Mouse (Mus musculus) spleen, adult 18-20 months (tissue): ENCODE measurements around the gene Slc25a29.
"Not testable (repeated sequence)": the region's sequence is repeated elsewhere in the genome, so short reads cannot be mapped to it uniquely, and the experiment has no call there.

ENCODE experiments used
- DNase-seq, 2 experiments: peaks; one replicate each; pipeline ENCODE4 v3.0.0; 2022; ENCODE audit warnings: mixed read lengths in 2 of 2

Slc25a29 gene

DNA sequence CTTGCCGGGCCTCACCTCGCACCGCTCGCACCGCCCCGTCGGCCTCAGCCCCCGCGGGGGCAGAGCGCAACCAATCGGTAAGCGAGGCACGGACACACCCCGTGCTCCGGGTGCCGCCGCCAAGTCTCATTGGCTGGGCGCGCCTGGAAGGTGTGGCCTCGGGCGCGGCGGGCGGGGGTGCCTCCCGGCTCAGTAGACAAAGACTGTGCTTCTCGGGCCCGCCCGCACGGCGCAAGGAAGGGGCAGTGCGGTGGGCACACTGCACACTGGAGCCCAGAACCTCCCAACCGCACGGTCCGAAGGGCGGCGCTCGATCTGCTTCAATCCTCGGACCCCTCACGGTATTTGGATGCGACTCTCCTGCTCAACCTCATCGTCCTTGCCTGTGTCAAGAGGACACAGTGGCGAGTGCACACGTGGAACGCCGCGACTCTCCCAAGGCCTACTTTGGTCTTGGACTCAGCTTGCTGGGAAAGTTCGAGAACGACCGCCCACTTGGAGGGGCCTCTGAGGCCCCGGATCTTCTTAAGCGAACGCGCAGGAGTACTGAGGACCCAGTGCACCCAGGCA, at the start of gene Slc25a29, which contains the start of gene Slc25a47:
Gene Slc25a29, minus strand, starts transcription at position 44 of the 570 bp plus-strand sequence.
Gene Slc25a47, plus strand, starts transcription at position 207 of the 570 bp plus-strand sequence.
- DNase-seq = peak; percentile 88 to 92

DNA sequence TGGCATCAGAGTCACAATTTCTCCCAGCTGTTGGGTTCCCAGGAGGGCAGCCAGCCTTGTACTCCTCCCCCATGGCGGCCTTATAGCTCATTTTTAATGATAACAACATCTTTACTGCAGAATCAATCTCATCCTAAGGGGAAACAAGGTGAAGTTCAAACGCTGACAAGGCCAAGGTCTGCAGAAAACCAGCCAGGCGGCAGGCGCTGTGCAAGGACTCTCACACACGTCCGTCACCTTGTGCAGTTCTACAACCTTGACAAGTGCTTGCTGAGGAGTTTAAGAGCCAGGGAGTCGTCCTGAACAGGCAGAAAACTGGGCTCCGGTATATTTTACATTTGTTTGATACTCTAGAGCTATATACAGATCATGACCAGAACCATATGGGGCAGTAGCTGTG, 47.1 kb upstream of the Slc25a29 start:
- no peak for DNase-seq

DNA sequence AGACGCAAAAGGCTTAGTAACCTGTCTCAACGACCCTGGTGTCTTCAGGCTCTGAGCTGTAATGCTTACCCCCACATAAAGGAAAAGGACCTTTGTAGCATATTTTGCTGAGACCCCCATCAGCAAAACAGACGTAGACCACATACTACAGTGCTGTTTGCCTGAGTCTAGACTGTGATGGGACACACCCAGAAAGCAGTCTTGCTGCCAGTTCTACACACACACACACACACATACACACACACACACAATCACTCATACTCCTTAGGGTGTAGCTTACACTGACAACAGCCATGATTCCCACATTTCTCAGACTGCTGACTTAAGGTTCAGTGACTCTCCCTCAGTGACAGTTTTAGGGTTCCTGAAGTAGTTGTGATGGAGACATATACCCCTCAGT, 45.5 kb upstream of the Slc25a29 start:
- no peak for DNase-seq

DNA sequence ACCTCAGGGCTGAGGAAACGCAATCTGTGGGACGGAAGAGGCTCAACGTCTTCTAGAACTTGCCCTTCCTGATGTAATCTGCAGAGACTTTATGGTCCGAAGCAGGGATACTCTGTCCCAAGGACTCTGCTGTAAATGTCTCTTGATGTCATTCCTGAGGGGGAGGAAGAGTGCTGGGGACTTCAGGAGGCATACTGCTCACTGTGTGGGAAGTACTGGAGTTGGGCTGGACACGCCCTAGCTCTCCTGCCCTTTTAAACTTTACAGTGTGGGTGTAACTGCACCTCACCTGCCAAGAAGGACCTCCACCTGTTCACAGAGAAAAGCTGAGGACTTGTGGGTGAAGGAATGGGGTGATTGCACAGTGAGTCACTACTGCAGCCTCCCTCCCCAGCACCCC, 44.9 kb upstream of the Slc25a29 start:
- no peak for DNase-seq

DNA sequence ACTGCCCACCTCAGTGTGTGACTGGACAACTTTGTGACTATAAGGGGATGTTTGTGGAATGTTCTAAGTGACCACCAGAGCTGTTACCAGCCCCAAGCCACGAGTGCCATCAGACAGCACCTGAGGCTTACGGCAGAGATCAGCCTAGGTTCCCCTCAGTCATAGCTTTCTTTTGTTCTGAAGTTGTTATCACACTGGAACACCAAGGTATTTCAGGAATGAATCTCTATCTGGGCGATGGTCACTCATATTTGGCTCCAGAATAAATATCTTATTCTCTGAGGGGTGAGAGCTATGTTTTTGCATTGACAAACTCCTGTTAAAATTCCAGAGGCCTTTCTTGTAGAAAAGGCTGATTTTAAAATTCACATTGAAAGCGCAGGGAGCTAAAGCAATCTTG, 43.5 kb upstream of the Slc25a29 start:
- no peak for DNase-seq

DNA sequence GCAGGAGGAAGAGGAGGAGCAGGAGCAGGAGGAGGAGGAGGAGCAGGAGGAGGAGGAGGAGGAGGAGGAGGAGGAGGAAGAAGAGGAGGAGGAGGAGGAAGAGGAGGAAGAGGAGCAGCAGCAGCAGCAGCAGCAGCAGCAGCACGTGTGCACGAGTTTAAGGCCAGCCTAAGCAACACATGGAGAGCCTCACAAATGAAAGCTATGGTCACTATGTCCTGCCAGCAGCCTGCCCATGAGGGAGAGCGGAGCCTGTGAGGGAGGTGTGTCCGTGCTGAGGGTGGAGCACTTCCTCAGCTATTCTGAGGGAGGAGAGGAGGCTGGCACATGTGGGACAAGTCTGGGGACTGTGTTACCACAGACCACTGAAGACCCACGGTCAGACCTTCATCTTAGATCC, 37.4 kb upstream of the Slc25a29 start:
- DNase-seq = no peak

DNA sequence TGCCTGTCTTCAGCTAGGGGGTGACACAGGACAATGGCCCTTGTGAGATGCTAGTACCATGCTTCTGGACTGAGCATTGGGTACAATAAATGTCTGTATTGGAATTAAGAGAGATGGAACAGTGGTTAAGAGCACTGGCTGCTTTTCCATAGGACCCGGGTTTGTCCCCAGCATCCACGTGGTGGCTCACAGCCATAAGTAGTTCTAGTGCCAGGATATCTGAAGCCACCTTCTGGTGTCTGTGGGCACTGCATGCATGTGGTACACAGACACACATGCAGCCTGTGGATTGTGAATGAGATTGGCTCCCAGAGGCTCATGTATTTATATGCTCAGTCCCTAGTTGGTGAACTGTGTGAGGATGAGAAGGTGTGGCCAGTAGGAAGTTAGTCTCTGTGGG, 33.9 kb upstream of the Slc25a29 start:
- DNase-seq = no peak

DNA sequence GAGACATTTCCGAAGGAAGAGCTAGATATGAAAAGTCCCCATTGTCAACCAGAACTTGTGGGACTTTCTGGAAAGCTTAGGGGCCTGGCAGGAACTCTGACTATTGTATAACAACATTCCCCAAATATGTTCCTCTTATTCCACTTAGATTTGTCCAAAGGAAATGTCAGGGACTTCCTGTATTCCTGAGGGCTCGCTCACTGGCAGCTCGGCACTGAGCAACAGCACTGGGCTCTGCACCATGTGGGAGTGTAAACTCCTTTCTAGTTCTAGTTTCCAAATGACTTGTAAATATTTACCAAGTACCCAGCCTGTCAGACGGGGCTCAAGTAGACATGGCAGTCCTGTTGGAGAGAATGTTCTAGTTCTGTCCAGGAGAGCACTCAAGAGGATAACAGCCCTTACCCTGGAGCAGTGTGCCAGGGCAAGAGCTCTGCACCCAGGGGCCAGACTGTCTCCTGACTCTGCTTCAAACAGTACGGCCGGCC, 29.4 kb upstream of the Slc25a29 start:
- DNase-seq = no peak

DNA sequence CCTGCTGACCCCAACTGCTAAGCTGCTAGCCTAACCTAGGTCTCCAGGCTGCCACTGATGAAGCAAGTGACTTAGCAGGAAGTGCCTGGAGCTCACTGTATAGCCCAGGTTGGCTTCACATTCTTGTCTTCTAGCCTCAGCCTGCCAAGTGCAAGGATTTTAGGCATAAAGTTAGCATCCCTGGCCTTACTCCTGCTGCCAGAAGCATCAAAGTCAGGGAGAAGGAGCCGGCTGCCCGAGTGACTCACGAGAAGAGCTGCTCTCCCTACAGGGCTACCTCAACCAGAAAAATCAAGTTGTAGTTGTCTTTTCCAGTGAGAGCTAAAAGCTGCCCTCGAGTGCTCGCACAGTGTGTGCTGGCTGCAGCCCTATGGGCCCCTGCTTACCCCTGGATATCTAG, 22.8 kb upstream of the Slc25a29 start:
- no peak for DNase-seq

DNA sequence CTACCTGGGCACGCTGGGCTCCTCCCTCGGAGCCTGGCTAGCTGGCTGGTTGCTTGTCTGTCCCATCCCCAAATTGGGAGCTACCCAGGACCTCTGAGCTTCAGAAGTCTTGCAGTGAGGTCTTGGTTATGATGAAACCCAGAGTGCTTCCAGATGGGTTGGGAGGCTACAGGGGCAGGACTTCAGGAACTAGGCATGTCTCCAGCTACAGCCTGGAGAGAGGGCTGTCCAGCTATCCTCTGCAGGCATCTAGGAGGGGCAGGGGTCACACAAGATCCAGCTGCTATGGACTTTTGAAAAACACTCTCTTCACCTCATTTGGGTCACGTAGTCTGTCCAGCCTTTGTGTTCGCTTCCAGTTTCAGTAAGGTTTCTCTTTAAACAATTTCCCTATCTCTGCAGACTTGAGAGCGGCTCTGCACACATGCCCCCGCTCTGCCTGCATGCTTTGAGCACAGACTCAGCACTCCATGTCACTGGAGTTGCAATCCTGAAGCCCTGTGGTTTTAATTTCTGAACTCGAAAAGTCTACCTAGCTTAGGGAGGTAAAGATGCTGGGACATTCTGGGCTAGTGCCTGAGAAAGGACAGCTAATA, 22.0 kb upstream of the Slc25a29 start:
- no peak for DNase-seq

DNA sequence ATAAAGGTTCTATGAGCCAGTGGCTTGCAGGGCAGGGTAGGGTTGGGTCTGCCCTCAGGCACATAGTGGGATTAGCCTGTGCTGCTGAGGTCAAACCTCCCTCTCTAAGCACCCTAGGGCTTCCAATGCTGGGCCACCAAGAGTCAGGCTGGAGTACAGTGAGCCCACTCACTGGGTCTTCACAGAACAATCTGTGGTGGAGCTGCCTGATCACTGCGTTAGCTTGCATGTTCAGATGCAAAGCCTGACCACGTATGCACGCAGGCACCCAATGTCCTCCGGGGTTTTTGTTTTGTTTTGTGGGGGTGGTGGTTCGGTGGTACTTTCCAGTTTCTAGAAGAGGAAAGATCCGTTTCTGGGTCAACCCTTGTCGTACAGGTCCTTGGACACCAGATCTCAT, 21.4 kb upstream of the Slc25a29 start:
- DNase-seq = no peak

DNA sequence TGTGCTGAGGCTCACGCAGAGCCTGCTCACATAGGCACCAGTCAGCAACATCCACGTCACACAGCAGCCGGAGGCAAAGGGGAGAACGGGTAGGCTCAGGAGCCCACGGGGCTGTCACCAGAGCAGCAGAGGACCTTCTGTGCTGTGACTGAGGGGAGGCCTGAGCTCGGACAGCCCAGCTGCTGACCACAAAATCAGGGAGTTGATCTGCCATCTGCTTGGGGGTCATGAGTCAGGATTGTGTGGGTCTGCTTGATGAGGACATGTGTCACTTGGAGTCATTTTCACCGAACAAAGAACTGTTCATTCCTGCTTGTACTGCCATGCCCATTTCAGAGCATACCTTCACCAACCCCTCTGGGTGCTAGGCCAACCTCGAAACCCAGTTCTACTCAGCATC, 20.5 kb upstream of the Slc25a29 start:
- no peak for DNase-seq

DNA sequence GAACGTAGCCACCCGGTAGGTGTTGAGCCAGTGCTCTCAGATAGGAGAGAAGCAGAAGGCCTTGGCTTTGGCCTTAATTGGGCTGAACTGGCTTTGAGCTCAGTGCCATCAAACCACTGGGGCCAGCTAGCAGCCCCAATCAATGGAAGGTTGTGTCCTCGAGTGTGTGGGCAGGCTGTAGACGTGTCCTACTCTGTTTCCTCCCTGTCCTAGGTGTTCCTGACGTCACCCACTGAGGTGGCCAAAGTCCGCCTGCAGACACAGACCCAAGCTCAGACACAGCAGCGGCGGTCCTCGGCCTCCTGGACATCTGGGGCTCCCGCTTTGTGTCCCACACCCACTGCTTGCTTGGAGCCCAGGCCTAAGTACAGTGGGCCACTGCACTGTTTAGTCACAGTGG, 19.4 kb upstream of the Slc25a29 start:
- DNase-seq = no peak

DNA sequence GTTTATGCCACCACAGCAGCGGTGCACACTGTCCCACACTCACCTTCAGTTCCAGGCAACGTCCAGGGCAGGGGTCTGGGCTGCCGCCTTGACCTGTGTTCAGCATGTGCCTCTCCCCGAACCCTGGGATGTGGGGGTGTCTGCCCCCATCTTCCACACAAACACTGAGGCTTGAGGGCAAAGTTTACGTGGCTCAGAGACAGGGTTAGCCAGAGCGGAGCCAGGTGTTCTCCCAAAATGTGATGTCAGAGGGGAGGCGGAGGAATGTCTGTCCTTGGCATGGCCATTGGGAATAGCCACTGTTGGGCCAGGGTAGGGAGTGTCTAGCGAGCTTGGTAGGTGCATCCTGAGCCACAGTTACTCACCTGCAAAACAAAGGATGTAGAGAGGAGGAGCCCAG, 17.1 kb upstream of the Slc25a29 start:
- no peak for DNase-seq

DNA sequence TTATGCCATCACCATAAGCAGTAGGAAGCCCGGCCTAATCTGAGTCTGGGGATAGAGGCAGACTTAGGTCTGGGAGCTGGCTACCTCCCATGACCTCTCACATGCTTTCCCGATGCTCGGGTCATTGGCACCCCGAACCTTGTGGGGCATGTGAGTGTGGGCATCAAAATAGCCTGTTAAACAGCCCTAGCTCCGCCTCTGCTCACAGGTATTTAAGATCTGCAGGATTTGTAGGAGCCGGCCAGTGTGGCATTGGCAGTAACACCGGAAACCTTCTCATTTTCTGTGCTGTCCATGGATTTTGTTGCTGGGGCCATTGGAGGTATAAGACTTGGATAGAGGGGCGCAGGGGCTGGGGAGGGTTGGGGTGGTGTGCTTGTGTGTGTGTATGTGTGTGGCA, 15.2 kb upstream of the Slc25a29 start:
- DNase-seq = no peak

DNA sequence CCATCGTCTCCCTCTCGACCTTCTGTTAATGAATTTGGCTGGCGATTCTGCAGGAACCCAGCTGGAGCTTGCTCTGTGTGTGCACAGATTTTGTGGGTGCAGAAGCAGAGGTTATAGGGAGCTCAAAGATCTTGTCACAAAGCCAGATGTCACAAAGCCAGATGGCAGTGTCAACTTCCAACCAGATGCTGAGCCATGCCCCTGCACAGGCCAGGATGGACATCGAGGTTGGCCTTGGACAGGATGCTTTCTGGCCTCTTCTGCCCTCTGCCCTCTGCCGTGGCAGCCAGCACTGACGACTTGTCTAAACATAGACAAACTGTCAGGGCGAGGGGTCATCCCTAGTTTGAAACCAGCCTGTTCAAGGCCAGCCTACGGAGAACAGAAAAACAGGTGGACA, 14.4 kb upstream of the Slc25a29 start:
- DNase-seq = no peak

DNA sequence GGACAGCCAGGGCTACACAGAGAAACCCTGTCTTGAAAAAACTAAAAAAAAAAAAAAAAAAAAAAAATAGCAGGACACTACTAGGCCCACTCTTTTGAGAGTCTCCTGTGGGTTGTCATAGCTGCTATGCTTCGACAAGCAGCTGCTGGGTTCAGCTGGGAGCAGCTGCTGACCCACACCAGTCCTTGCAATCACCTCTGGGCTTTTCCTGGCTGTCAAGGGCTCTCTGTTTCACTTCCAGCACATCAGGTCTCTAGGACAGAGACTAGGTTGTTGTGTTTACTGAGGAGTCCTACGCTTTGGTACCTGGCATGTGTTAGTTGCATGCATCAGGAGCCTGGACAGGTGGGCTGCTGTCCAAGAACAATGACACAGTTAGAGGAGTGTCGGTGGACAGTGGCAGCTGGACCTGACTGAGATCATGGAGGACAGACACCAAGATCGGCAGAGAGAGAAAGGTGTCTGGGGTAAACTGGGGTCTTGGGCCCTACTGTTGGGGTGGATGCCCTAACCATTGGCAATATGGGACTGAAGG, 13.9 kb upstream of the Slc25a29 start:
- DNase-seq = no peak

DNA sequence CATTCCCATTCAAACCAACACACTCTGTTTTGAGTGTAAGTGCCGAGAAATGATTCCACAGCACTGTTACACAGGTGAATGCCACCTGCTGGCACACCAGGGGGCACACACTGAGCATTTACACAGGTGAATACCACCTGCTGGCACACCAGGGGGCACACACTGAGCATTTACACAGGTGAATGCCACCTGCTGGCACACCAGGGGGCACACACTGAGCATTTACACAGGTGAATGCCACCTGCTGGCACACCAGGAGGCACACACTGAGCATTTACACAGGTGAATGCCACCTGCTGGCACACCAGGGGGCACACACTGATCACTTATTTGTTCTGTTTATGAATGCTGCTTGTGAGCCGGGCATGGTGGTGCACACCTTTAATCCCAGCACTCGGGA, 12.3 kb upstream of the Slc25a29 start:
- not testable (repeated sequence) for DNase-seq

DNA sequence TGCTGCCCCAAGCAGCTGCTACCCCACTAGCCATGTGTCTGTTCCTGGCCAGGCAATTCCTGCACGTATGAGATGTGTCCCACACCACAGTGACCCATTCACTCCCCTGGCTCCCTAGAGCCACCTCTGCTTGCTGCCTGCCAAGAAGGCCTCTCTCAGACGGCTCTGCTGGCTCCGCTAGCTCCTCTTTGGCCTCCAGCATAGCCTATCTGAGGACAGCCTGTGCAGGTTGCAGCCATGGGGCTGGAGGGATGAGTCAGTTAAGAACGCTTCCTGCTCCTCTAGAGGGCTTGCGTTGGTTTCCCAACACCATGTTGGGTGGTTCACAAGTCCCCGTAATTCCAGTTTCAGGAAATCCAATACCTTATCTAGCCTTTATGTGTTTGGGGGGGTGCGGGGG, 7.0 kb upstream of the Slc25a29 start:
- no peak for DNase-seq

DNA sequence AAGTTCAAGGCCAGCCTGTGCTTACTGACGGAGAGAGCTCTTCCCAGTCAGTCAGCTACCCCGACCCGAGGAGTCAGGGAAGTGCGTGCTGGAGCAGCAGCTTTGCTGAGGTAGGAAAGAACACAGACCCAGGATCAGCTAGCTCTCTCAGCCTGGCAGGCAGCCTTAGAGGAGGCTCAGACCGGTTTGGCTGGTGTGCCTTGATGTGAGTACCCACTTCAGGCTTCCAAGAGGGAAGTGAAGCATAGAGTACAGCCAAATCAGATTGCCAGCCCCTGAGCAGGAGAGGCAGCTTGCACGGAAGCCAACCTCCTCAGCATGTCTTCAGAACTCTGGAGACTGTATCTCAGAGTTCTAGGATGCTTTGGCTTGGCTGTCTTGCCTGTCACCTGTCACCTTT, 5.5 kb upstream of the Slc25a29 start:
- DNase-seq = no peak

DNA sequence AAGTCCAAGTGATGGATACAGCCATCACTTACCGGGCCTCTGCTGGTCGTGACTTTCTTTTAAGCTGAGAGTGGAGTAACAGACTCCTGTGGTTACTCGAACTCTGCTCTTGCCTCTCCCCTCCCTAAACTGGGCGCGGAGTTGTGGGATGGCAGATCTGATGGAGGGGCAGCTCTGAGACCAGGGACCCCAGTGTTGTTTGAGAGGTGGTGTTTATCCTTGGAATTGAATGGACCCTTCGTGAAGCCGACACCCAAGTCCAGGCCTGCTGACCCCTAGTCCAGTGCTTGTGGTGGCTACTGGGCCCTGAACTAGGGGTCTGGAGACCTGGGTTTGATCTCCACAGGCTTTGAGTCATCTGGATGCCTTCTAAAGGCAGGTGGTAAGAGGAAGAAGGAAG, 1.0 kb upstream of the Slc25a29 start:
- no peak for DNase-seq

DNA sequence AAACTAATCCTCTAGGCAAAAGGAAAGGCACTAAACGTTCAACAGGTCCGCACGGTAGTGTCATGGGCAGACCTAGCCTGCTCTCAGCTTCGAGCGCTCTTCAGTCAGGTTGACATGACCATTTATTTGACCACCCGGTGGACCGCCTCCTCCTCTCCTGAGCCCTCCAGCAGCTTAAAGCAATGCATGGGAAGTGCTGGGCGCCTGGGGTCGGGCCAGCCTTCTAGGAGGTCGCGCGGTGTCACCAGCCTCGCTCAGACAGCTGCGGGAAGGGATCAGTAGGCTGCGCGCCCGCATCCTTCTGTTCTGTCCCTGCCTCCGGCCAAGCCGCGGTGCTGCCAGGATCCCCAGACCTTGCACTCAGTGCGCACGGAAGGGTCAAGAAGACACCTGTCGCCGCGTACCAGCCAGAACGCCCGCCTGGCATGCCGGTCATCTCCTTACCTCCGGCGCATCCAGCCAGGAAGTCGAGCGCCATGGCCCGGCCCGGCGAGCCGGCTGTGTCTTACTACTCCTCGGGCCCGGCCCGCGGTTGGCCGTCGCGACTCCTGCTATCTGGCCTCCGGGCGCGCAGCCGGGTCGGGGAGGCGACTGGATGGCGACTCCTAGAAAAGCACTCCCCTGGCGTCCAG, 359 bp downstream of the Slc25a29 start:
- DNase-seq = no peak

DNA sequence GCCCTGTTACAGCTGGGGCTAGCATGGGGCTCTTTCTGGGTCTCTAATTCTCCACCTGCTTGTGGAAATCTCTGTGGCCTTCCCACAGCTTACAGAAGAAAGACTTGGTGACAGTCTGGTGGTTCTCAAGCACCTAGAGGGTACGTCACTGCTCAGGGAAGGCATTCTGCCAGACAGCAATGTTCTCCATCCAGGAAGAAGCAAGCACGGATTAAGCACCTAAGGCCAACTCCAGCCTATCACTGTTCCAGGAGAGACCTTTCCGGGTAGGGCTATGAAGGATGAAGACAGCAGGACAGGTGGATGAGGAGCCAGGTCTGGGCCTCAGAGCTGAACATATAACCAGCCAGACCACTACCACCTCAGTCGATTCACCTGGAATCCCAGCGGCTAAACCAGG, 897 bp downstream of the Slc25a29 start:
- no peak for DNase-seq

DNA sequence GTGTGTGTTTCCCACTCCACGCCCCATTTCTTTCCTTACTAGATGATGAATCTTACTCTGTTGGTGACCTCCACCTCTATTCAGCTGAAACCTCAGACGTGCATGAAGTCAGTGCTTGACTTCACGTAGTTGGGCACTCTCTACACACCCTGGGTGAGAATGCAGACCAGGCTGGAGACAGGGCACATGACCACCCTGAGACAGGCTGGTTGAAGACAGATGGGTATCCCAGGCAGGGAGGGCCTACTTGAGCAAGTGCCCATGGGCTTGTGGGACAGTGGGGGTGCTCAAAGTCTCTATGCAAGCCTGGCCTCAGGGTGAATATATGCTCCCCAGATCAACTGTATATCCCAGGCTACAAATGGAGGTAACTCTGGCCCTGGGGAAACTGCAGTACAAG, 1.3 kb downstream of the Slc25a29 start:
- no peak for DNase-seq
